Mouse (Mus musculus): ENCODE measurements around the gene Gpr152. TPM values are rescaled to one million over a fixed set of nuclear protein-coding genes. Genes with fewer than 3 reads are reported as not detected.

Gene Gpr152
- total and polyA plus RNA-seq, 3 experiments: 0.03 TPM; not detected in 2

- H3K4me3 ChIP-seq (ENCODE audit: control insufficient read depth in 1 of 2, insufficient read depth in 1 of 2, low read depth in 2 of 2, low read length in 2 of 2): no peak overlapping the region
Measured at GRCm38 (mm10) chr19:4194776-4195650, 55.4 kb downstream of the Gpr152 start.

More at GRCm38 (mm10) chr19:4194776-4195650, 55.4 kb downstream of the Gpr152 start:
- Histone ChIP-seq H3K27me3 (ENCODE audit: control insufficient read depth in 1 of 2, insufficient read depth in 2 of 2, low read length in 2 of 2) (no peaks in the 10 kb centered on the region), H3K36me3 (ENCODE audit: control insufficient read depth in 1 of 2, insufficient read depth in 2 of 2, low read length in 2 of 2) (peaks cover 6 to 21% of the 10 kb centered on the region in 2 experiments; a peak in 3 of 4 replicates), H3K9me3 (replicated peaks; ENCODE audit: insufficient read depth, low read length) (no peaks in the 10 kb centered on the region), H3K27ac (ENCODE audit: control insufficient read depth, low read depth, low read length) (no peak overlapping the region), H3K79me2 (ENCODE audit: control insufficient read depth, insufficient read depth, low read length, poor library complexity) (peaks cover 29% of the 10 kb centered on the region), H3K4me1 (ENCODE audit: control insufficient read depth in 1 of 2, insufficient read depth in 2 of 2, low read length in 2 of 2) (peaks cover 6 to 23% of the 10 kb centered on the region in 2 experiments), H3K9ac (ENCODE audit: control insufficient read depth, low read depth, low read length, poor library complexity, severe bottlenecking) (no peak overlapping the region)
- TF ChIP-seq POLR2AphosphoS2 (IDR thresholded peaks at IDR 0.05; ENCODE audit: low read length): peak; percentile 33; the same call in 1 of the 2 replicates
- TF ChIP-seq ZMIZ1 (IDR thresholded peaks at IDR 0.05; ENCODE audit: low read depth, low read length): peak; percentile 56; the same call in 1 of the 2 replicates
- no peak for TF ChIP-seq USF2 (IDR thresholded peaks at IDR 0.05; ENCODE audit: borderline replicate concordance in 1 of 2, insufficient read depth in 1 of 2, low read depth in 1 of 2, low read length in 2 of 2)
- 0 out of 4 replicates have a peak, but pooled peaks of 1 of the 2 experiments have one; percentile 36 for TF ChIP-seq POLR2A (IDR thresholded peaks at IDR 0.05; ENCODE audit: control insufficient read depth in 1 of 2, insufficient read depth in 1 of 2, low read depth in 1 of 2, low read length in 2 of 2, poor library complexity in 1 of 2)
- no peak for DNase-seq (ENCODE audit: low read depth, low spot score)

Other genes with a start within 250 kb of the Gpr152 start
Only the 30 nearest of the 33 such genes appear.
- gene Unc93b1, start 204.6 kb upstream of the Gpr152 start, total RNA-seq (2012; rRNA removed): 4.3 and 4.7 TPM in 2 replicates
- 1 to 10 TPM in 1 of 2 experiments, not detected in 1; 8.2 TPM for gene Unc93b1, start 204.6 kb upstream of the Gpr152 start, polyA plus RNA-seq (2012; ENCODE audit: insufficient read depth in 1 of 2, insufficient read length in 2 of 2, low read depth in 1 of 2, low replicate concordance in 2 of 2, missing spikeins in 1 of 2)
- not detected in 2 replicates for gene Aldh3b3, start 181.1 kb upstream of the Gpr152 start, total RNA-seq (2012; rRNA removed)
- gene Aldh3b3, start 181.1 kb upstream of the Gpr152 start, polyA plus RNA-seq (2012; ENCODE audit: insufficient read depth in 1 of 2, insufficient read length in 2 of 2, low read depth in 1 of 2, low replicate concordance in 2 of 2, missing spikeins in 1 of 2): not detected
- not detected in 2 replicates for gene Aldh3b2, start 167.5 kb upstream of the Gpr152 start, total RNA-seq (2012; rRNA removed)
- gene Aldh3b2, start 167.5 kb upstream of the Gpr152 start, polyA plus RNA-seq (2012; ENCODE audit: insufficient read depth in 1 of 2, insufficient read length in 2 of 2, low read depth in 1 of 2, low replicate concordance in 2 of 2, missing spikeins in 1 of 2): not detected
- 3.3 and 5.9 TPM in 2 replicates for gene Acy3, start 153.2 kb upstream of the Gpr152 start, total RNA-seq (2012; rRNA removed)
- 10 to 100 TPM in 1 of 2 experiments, not detected in 1; 12.1 TPM for gene Acy3, start 153.2 kb upstream of the Gpr152 start, polyA plus RNA-seq (2012; ENCODE audit: insufficient read depth in 1 of 2, insufficient read length in 2 of 2, low read depth in 1 of 2, low replicate concordance in 2 of 2, missing spikeins in 1 of 2)
- gene Tbx10, start 147.0 kb upstream of the Gpr152 start, total RNA-seq (2012; rRNA removed): not detected in 2 replicates
- not detected for gene Tbx10, start 147.0 kb upstream of the Gpr152 start, polyA plus RNA-seq (2012; ENCODE audit: insufficient read depth in 1 of 2, insufficient read length in 2 of 2, low read depth in 1 of 2, low replicate concordance in 2 of 2, missing spikeins in 1 of 2)
- gene Nudt8, start 139.2 kb upstream of the Gpr152 start, total RNA-seq (2012; rRNA removed): 64.8 and 71.5 TPM in 2 replicates
- gene Nudt8, start 139.2 kb upstream of the Gpr152 start, polyA plus RNA-seq (2012; ENCODE audit: insufficient read depth in 1 of 2, insufficient read length in 2 of 2, low read depth in 1 of 2, low replicate concordance in 2 of 2, missing spikeins in 1 of 2): 10 to 100 TPM in 1 of 2 experiments, not detected in 1; 58.1 TPM
- 1.8 and 3.6 TPM in 2 replicates for gene Gm49405, start 139.2 kb upstream of the Gpr152 start, total RNA-seq (2012; rRNA removed)
- gene Gm49405, start 139.2 kb upstream of the Gpr152 start, polyA plus RNA-seq (2012; ENCODE audit: insufficient read depth in 1 of 2, insufficient read length in 2 of 2, low read depth in 1 of 2, low replicate concordance in 2 of 2, missing spikeins in 1 of 2): 1 to 10 TPM in 1 of 2 experiments, not detected in 1; 5.7 TPM
- gene Doc2g, start 136.5 kb upstream of the Gpr152 start, total RNA-seq (2012; rRNA removed): 6.8 and 9.9 TPM in 2 replicates
- 10 to 100 TPM in 1 of 2 experiments, not detected in 1; 16.0 TPM for gene Doc2g, start 136.5 kb upstream of the Gpr152 start, polyA plus RNA-seq (2012; ENCODE audit: insufficient read depth in 1 of 2, insufficient read length in 2 of 2, low read depth in 1 of 2, low replicate concordance in 2 of 2, missing spikeins in 1 of 2)
- 235 and 267 TPM in 2 replicates for gene Ndufv1, start 127.0 kb upstream of the Gpr152 start, total RNA-seq (2012; rRNA removed)
- 100 to 1,000 TPM in 1 of 2 experiments, not detected in 1; 218 TPM for gene Ndufv1, start 127.0 kb upstream of the Gpr152 start, polyA plus RNA-seq (2012; ENCODE audit: insufficient read depth in 1 of 2, insufficient read length in 2 of 2, low read depth in 1 of 2, low replicate concordance in 2 of 2, missing spikeins in 1 of 2)
- gene Gstp1, start 101.8 kb upstream of the Gpr152 start, total RNA-seq (2012; rRNA removed): 251 and 270 TPM in 2 replicates
- 100 to 1,000 TPM in 1 of 2 experiments, not detected in 1; 369 TPM for gene Gstp1, start 101.8 kb upstream of the Gpr152 start, polyA plus RNA-seq (2012; ENCODE audit: insufficient read depth in 1 of 2, insufficient read length in 2 of 2, low read depth in 1 of 2, low replicate concordance in 2 of 2, missing spikeins in 1 of 2)
- gene Gstp2, start 93.8 kb upstream of the Gpr152 start, total RNA-seq (2012; rRNA removed): 7.4 TPM in 1 of 2 replicates, not detected in the other
- under 1 TPM in 1 of 2 experiments, not detected in 1; 0.65 TPM for gene Gstp2, start 93.8 kb upstream of the Gpr152 start, polyA plus RNA-seq (2012; ENCODE audit: insufficient read depth in 1 of 2, insufficient read length in 2 of 2, low read depth in 1 of 2, low replicate concordance in 2 of 2, missing spikeins in 1 of 2)
- not detected in 2 replicates for gene Gstp3, start 80.2 kb upstream of the Gpr152 start, total RNA-seq (2012; rRNA removed)
- under 1 TPM in 1 of 2 experiments, not detected in 1; 0.84 TPM for gene Gstp3, start 80.2 kb upstream of the Gpr152 start, polyA plus RNA-seq (2012; ENCODE audit: insufficient read depth in 1 of 2, insufficient read length in 2 of 2, low read depth in 1 of 2, low replicate concordance in 2 of 2, missing spikeins in 1 of 2)
- not detected in 2 replicates for gene Cabp2, start 58.2 kb upstream of the Gpr152 start, total RNA-seq (2012; rRNA removed)
- gene Cabp2, start 58.2 kb upstream of the Gpr152 start, polyA plus RNA-seq (2012; ENCODE audit: insufficient read depth in 1 of 2, insufficient read length in 2 of 2, low read depth in 1 of 2, low replicate concordance in 2 of 2, missing spikeins in 1 of 2): under 1 TPM in 1 of 2 experiments, not detected in 1; 0.14 TPM
- gene Cdk2ap2, start 42.6 kb upstream of the Gpr152 start, total RNA-seq (2012; rRNA removed): 53.4 and 53.5 TPM in 2 replicates
- 10 to 100 TPM in 1 of 2 experiments, not detected in 1; 97.6 TPM for gene Cdk2ap2, start 42.6 kb upstream of the Gpr152 start, polyA plus RNA-seq (2012; ENCODE audit: insufficient read depth in 1 of 2, insufficient read length in 2 of 2, low read depth in 1 of 2, low replicate concordance in 2 of 2, missing spikeins in 1 of 2)
- 18.4 and 25.3 TPM in 2 replicates for gene Pitpnm1, start 39.8 kb upstream of the Gpr152 start, total RNA-seq (2012; rRNA removed)
- 10 to 100 TPM in 1 of 2 experiments, not detected in 1; 51.2 TPM for gene Pitpnm1, start 39.8 kb upstream of the Gpr152 start, polyA plus RNA-seq (2012; ENCODE audit: insufficient read depth in 1 of 2, insufficient read length in 2 of 2, low read depth in 1 of 2, low replicate concordance in 2 of 2, missing spikeins in 1 of 2)
- 37.8 and 40.0 TPM in 2 replicates for gene Aip, start 13.9 kb upstream of the Gpr152 start, total RNA-seq (2012; rRNA removed)
- 100 to 1,000 TPM in 1 of 2 experiments, not detected in 1; 101 TPM for gene Aip, start 13.9 kb upstream of the Gpr152 start, polyA plus RNA-seq (2012; ENCODE audit: insufficient read depth in 1 of 2, insufficient read length in 2 of 2, low read depth in 1 of 2, low replicate concordance in 2 of 2, missing spikeins in 1 of 2)
- 0.08 and 0.13 TPM in 2 replicates for gene Cabp4, start 4.2 kb downstream of the Gpr152 start, total RNA-seq (2012; rRNA removed)
- under 1 TPM in 1 of 2 experiments, not detected in 1; 0.24 TPM for gene Cabp4, start 4.2 kb downstream of the Gpr152 start, polyA plus RNA-seq (2012; ENCODE audit: insufficient read depth in 1 of 2, insufficient read length in 2 of 2, low read depth in 1 of 2, low replicate concordance in 2 of 2, missing spikeins in 1 of 2)
- gene Coro1b, start 8.8 kb downstream of the Gpr152 start, total RNA-seq (2012; rRNA removed): 54.1 and 55.5 TPM in 2 replicates
- gene Coro1b, start 8.8 kb downstream of the Gpr152 start, polyA plus RNA-seq (2012; ENCODE audit: insufficient read depth in 1 of 2, insufficient read length in 2 of 2, low read depth in 1 of 2, low replicate concordance in 2 of 2, missing spikeins in 1 of 2): 100 to 1,000 TPM in 1 of 2 experiments, not detected in 1; 111 TPM
- gene Ptprcap, start 13.8 kb downstream of the Gpr152 start, total RNA-seq (2012; rRNA removed): 75.7 and 80.3 TPM in 2 replicates
- gene Ptprcap, start 13.8 kb downstream of the Gpr152 start, polyA plus RNA-seq (2012; ENCODE audit: insufficient read depth in 1 of 2, insufficient read length in 2 of 2, low read depth in 1 of 2, low replicate concordance in 2 of 2, missing spikeins in 1 of 2): 10 to 100 TPM in 1 of 2 experiments, not detected in 1; 67.9 TPM
- 7.4 and 8.7 TPM in 2 replicates for gene Rps6kb2, start 23.6 kb downstream of the Gpr152 start, total RNA-seq (2012; rRNA removed)
- 10 to 100 TPM in 1 of 2 experiments, not detected in 1; 19.8 TPM for gene Rps6kb2, start 23.6 kb downstream of the Gpr152 start, polyA plus RNA-seq (2012; ENCODE audit: insufficient read depth in 1 of 2, insufficient read length in 2 of 2, low read depth in 1 of 2, low replicate concordance in 2 of 2, missing spikeins in 1 of 2)
- gene Carns1, start 35.7 kb downstream of the Gpr152 start, total RNA-seq (2012; rRNA removed): 0.39 and 0.81 TPM in 2 replicates
- under 1 TPM in 1 of 2 experiments, not detected in 1; 0.63 TPM for gene Carns1, start 35.7 kb downstream of the Gpr152 start, polyA plus RNA-seq (2012; ENCODE audit: insufficient read depth in 1 of 2, insufficient read length in 2 of 2, low read depth in 1 of 2, low replicate concordance in 2 of 2, missing spikeins in 1 of 2)
- gene Tbc1d10c, start 51.5 kb downstream of the Gpr152 start, total RNA-seq (2012; rRNA removed): 14.0 and 15.2 TPM in 2 replicates
- gene Tbc1d10c, start 51.5 kb downstream of the Gpr152 start, polyA plus RNA-seq (2012; ENCODE audit: insufficient read depth in 1 of 2, insufficient read length in 2 of 2, low read depth in 1 of 2, low replicate concordance in 2 of 2, missing spikeins in 1 of 2): 10 to 100 TPM in 1 of 2 experiments, not detected in 1; 15.5 TPM
- 437 and 453 TPM in 2 replicates for gene Ppp1ca, start 52.3 kb downstream of the Gpr152 start, total RNA-seq (2012; rRNA removed)
- gene Ppp1ca, start 52.3 kb downstream of the Gpr152 start, polyA plus RNA-seq (2012; ENCODE audit: insufficient read depth in 1 of 2, insufficient read length in 2 of 2, low read depth in 1 of 2, low replicate concordance in 2 of 2, missing spikeins in 1 of 2): 100 to 1,000 TPM; 455 to 505 TPM
- 20.5 and 21.3 TPM in 2 replicates for gene Rad9a, start 61.9 kb downstream of the Gpr152 start, total RNA-seq (2012; rRNA removed)
- 10 to 100 TPM in 1 of 2 experiments, not detected in 1; 37.9 TPM for gene Rad9a, start 61.9 kb downstream of the Gpr152 start, polyA plus RNA-seq (2012; ENCODE audit: insufficient read depth in 1 of 2, insufficient read length in 2 of 2, low read depth in 1 of 2, low replicate concordance in 2 of 2, missing spikeins in 1 of 2)
- gene Clcf1, start 74.5 kb downstream of the Gpr152 start, total RNA-seq (2012; rRNA removed): 0.13 and 0.42 TPM in 2 replicates
- 1 to 10 TPM in 1 of 2 experiments, not detected in 1; 2.3 TPM for gene Clcf1, start 74.5 kb downstream of the Gpr152 start, polyA plus RNA-seq (2012; ENCODE audit: insufficient read depth in 1 of 2, insufficient read length in 2 of 2, low read depth in 1 of 2, low replicate concordance in 2 of 2, missing spikeins in 1 of 2)
- gene AC109138.7, start 74.6 kb downstream of the Gpr152 start, total RNA-seq (2012; rRNA removed): not detected in 2 replicates
- gene AC109138.7, start 74.6 kb downstream of the Gpr152 start, polyA plus RNA-seq (2012; ENCODE audit: insufficient read depth in 1 of 2, insufficient read length in 2 of 2, low read depth in 1 of 2, low replicate concordance in 2 of 2, missing spikeins in 1 of 2): not detected
- 18.5 and 21.1 TPM in 2 replicates for gene Pold4, start 92.1 kb downstream of the Gpr152 start, total RNA-seq (2012; rRNA removed)
- 10 to 100 TPM in 1 of 2 experiments, not detected in 1; 40.4 TPM for gene Pold4, start 92.1 kb downstream of the Gpr152 start, polyA plus RNA-seq (2012; ENCODE audit: insufficient read depth in 1 of 2, insufficient read length in 2 of 2, low read depth in 1 of 2, low replicate concordance in 2 of 2, missing spikeins in 1 of 2)
- 7.4 and 9.2 TPM in 2 replicates for gene Ssh3, start 129.4 kb downstream of the Gpr152 start, total RNA-seq (2012; rRNA removed)
- gene Ssh3, start 129.4 kb downstream of the Gpr152 start, polyA plus RNA-seq (2012; ENCODE audit: insufficient read depth in 1 of 2, insufficient read length in 2 of 2, low read depth in 1 of 2, low replicate concordance in 2 of 2, missing spikeins in 1 of 2): 10 to 100 TPM in 1 of 2 experiments, not detected in 1; 14.1 TPM
- 0.96 and 1.4 TPM in 2 replicates for gene Ankrd13d, start 143.3 kb downstream of the Gpr152 start, total RNA-seq (2012; rRNA removed)
- 1 to 10 TPM in 1 of 2 experiments, not detected in 1; 2.6 TPM for gene Ankrd13d, start 143.3 kb downstream of the Gpr152 start, polyA plus RNA-seq (2012; ENCODE audit: insufficient read depth in 1 of 2, insufficient read length in 2 of 2, low read depth in 1 of 2, low replicate concordance in 2 of 2, missing spikeins in 1 of 2)
- 65.1 and 75.2 TPM in 2 replicates for gene Grk2, start 166.4 kb downstream of the Gpr152 start, total RNA-seq (2012; rRNA removed)
- gene Grk2, start 166.4 kb downstream of the Gpr152 start, polyA plus RNA-seq (2012; ENCODE audit: insufficient read depth in 1 of 2, insufficient read length in 2 of 2, low read depth in 1 of 2, low replicate concordance in 2 of 2, missing spikeins in 1 of 2): 100 to 1,000 TPM in 1 of 2 experiments, not detected in 1; 105 TPM

Measured in MEL (cell line).